Mouse (Mus musculus): ENCODE measurements at regions not wholly inside any gene's neighbourhood (a gene's known extent, or its start where the extent isn't known, plus 50 kb on each side); places are given as distances from the start of the nearest gene placed in this dataset.
A peak's percentile ranks its signal among the peaks of the same experiment; 100 is the strongest.

DNA sequence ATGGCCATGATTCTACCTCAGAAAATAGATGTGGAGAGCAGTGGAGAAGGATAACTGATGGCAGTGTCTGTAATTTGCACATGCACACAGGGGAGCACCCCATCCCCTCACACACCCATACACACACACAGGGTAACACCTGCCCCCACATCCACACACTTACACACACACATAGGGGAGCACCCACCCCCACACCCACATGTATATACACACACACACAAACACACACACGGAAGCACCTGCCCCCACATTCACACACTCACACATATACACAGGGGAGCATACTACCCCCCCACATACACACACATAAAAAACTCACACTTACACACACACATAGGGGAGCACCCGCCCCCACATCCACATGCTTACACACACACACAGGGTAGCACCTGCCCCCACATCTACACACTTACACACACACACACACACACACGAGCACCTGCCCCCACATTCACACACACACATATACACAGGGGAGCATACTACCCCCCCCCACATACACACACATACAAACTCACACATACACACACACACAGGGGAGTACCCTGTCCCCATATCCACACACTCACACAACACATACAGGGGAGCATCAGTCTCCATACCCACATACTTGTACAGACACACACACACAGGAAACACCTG lies 265.8 kb downstream of the Lmo4 start:
- no peak for DNase-seq

DNA sequence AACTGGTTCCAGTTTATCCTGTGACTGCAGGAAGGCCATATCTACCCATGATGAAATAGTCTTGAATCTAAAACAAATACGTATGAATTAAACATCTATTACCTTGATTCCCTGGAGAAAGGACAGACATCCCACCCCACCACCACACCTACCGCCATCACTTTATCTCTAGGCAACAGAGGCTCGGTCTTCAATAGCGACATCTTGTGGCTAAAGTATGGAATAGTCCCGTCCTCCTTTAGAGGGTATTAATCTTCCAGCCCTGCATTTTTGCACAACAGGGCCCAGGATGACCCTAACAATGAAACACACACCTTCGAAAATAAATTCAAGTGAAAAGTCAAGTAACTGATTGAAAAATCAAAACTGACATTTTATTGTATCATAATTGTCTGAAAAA lies 279.7 kb downstream of the Lmo4 start:
- DNase-seq = no peak

DNA sequence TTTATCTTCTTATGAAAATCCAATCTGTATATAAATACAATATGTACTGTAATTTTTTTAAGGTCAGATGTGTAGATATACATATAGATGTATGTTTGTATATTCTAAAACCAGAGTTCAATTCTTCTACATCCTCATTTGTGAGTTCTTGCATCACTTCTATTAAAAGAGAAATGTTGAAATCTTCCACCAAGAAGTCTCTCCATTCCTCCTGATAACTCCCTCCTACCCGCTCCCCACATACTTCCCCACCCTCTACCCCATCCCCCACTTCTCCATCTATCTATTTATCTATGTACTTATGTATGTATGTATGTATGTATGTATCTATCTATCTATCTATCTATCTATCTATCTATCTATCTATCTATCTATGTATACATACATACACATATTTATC lies 285.3 kb downstream of the Lmo4 start:
- no peak for DNase-seq

DNA sequence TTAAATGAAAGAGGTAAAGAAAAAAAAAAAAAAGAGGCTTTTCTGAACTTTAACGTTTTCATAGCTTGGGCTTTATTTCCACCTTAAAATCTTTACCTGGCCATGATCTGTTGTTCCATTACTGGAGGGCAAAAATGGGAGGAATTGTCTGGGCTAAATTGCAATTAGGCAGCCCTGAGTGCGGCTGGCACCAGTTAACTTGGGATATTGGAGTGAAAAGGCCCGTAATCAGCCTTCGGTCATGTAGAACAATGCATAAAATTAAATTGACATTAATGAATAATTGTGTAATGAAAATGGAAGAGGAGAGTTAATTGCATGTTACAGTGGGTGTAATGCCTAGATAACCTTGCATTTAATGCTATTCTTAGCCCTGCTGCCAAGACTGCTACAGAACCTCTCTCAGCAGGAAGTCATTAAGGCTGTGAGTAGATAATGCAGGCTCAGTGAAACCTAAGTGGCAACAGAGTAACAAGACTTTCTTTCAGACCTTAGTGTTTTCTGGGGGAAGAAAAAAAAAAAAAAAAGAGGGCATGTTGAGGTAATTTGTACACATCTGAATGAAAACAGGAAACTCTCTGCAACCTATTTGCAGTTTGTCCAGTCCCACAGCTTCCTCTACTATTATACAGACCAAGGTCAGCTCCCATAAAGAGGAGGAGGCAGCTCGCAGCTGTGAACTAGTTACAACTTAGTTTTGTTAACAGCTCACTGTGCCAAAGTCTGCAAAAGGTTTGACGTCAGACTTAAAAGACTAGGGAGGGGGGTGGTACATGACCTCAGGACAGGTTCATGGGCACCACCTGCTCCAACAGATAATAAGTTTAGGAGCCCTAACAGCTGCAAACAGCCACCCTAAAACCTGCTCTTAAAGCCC lies 290.4 kb downstream of the Lmo4 start:
- DNase-seq = no peak

DNA sequence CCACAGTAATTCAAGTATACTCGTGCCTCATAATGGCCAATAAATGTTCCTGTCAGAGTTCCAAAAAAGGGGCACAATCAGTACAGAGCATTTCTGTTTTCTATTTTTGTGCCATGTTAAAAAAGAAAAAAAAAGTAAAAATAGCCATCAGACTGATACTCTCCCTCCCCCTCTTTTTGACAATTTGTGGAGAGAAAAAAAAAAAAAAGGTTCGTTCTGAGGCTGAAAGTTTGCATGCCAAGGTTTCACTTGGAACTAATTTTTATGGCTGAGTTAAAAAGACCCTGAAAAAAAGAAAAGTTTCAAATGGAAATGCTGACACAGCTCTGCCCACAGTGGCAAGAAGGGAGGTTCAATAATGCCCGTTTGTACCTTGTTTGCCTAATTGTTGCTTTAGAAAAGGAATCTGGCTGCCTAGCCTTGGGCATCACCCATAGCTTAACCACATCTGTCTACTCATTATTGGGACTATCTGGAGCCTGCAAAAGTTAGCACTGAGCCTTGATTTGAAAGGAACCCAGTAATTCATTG lies 291.9 kb downstream of the Lmo4 start:
- DNase-seq = no peak

DNA sequence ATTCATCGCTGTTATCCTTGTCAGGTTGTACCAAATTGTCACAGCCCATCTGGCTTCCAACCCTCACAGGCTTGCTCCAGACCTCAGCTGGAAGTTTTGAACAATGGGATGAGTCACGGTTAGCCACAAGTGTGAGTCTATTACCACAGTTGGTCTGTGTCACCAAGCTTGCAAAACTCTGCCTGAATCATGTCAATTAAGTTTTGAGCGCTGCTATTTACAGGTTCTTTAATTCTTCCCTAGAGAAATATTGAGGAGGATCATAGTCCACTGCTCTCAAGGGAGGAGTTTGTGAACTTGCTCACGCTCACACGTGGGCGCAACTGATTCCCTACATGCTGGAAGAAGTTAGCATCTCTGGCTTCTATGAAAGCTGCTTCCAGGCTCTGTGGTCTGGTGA lies 292.6 kb downstream of the Lmo4 start:
- no peak for DNase-seq

DNA sequence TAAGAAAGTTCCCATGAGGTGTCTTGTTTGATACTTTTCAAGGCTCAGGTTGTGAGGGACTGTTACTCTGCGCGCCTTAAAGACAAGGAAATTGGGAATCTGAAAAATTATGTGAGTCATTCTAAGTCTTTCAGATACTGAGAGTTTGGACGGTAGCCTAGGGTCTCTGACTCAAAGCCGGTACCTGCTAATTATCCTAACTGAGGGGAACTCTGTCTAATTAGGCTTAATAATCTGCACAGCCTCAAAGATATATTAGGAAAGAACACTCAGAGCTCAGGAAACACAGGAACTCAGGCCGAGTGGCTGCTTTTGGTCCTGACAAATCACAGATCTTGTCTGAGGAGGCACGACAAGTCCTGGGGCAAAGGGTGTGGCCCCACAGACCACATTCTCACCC lies 295.7 kb downstream of the Lmo4 start:
- DNase-seq = no peak

DNA sequence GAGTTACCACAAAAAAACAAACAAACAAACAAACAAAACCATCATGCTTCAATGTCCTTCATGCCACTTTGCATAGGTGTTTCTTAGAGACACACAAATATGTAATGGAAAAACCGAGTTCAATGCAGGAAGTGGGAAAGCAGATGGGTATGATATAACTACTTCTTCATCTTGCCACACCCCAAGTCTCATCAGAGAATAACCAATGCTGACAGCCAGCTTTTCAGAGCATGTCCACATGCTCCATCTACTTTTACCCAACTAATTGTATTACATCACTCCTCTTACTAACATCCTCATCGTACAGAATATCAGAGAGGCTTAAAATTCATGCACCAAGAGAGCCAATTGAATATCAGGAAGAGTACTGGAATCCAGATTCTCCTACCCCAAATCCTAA lies 301.6 kb downstream of the Lmo4 start:
- no peak for DNase-seq

DNA sequence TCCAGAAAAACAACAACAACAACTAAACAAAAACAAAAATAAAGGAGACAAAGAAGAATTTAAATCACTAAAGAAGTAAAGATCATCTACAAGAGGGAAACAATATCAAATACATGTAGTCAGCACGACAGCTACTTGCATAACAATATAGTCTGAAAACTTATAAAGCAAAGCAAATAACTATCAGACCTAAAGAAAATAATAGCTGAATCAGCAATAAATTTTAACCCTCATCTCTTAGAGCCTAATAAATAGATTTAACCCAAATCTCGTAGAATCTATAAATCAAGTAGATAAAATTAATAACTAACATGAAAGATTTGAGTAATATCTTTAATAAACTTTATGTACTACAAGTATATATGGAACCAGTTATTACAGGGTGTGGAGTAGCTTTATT lies 324.2 kb downstream of the Lmo4 start:
- no peak for DNase-seq

DNA sequence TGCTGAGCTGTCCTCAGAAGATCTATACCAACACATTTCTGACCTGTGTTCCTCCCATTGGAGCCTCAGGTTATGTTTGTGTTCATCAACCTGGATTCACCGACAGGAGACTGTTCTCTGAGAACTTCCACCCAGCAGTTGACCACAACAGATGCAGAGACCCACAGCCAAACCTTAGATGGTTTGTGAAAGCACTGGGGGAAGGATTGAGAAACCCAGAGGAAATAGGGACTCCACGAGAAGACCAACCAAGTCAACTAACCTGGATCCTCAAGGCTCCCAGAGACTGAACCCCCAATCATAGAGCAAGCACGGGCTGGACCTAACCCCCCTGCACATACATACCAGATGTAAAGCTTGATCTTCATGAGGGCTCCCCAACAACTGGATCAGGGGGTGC lies 331.1 kb downstream of the Lmo4 start:
- no peak for DNase-seq

DNA sequence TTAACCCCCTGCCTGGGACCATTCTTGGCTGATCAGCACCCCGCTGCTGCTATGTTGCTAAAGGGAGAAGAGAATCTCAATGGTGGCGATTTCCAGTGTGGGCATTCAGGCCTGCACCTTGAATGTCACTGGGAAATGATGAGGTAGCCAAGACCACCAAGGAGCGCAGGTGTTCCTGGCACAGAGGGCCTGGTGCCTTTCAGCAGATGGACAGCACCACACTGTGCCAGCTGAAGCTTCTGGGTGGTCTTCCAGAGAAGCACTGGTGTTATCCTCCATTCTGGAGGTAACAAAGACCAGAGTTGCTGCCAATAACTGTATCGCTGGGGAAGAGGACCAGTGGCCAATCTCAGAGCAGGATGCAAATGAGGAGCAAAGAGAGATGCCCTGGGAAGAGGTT lies 338.5 kb downstream of the Lmo4 start:
- no peak for DNase-seq

DNA sequence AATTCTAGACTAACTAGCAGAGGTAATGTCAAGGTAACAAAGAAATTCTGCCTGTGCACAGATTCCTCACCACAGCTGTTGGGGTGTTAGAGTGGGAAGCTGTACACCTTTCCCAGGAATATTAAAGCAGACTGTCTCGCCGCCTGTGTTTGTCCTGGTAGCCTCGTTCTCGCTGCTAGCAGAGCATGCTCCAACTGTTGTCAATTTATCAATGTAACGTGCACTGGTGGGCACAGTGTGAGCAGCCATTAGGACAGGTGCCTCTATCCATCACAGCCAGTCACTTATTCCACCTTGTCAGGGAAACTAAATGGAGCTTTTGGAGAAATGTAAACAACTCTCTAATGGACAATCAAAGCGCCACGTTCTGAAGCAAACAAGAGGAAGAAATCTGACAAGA lies 339.4 kb downstream of the Lmo4 start:
- no peak for DNase-seq

DNA sequence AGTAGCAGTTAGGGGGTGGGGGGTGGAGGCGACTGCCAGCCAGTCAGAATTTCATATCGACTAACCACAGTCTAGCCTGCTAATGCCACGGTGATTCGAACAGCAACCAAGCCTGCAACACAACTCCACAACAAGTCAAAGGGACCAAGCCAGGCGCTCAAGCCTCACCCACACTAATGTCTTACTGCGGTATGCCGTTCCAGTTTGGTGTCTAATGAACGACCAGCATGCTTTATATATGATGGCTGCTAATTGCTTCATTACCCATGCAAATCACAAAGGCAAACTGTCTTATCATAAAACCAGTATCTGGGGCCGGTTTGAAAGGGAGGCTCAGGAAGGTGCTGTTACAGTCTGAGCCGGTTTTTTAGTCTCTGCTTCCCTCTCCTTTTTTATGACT lies 340.5 kb downstream of the Lmo4 start:
- no peak for DNase-seq

DNA sequence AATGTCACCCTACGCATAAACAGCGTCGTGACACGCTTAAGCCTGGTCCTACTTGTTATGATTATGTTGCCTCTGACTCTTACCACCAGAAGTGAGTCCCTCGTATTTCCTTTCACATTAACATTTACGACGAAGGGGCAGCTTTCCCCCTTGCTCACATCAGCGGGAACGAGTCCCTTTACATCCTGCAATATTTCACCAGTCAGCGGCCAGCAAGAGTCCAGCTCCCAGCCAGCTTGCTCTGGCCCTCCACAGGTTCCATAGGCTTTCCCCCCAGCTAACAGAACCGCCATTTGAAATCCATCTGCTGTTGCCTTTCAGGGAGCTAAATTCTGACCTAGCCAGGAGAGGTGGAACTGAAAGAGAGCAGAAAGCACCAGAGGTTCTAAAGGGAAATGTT lies 342.5 kb downstream of the Lmo4 start:
- DNase-seq = no peak

DNA sequence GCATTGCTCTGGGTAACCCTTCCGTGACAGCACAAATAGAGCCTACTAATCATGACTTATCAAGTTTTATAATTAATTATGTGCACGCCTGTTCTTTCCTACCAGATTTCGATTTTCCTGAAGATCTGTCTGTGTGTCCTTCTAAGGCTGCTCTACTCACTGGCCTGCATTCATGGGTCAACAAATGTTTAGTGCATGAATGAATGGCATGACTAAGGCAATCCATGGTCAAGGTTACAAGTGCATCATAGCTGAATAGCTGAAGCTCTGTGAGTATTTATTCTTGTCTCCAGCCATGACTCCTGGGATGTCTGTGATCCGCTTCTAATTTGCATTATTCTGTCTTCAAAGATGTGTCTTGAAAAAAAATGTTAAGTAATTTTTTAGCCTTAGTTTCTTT lies 343.2 kb downstream of the Lmo4 start:
- DNase-seq = no peak

DNA sequence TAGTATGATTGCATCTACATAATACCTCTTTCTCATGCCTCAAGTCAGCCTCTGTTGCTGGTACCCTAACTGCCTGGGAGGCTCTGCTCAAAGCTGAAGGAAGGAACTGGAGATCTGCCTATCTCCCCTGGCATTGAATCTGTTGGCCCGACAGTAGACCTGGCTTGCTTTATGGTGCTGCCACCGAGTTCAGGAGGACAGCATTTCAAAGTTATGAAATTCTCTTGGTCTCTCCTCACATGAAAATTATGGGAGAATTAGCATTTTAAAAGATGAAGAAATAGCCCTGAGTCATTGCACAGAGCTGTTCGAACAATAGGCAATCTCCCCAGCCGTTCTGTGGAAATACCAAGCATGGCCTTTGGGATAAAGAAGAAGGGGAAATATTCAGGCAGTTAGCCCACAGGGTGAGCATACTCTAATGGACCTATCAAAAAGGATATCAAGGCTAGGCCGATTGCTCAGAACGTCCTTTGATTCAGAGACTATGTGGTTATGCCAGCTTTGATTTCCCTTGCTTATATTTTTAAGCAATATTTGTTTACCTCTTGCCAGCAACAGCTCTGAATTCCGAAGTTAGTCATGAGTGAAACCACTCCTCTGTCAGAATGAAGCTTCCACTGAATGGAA lies 369.3 kb downstream of the Lmo4 start:
- no peak for DNase-seq

DNA sequence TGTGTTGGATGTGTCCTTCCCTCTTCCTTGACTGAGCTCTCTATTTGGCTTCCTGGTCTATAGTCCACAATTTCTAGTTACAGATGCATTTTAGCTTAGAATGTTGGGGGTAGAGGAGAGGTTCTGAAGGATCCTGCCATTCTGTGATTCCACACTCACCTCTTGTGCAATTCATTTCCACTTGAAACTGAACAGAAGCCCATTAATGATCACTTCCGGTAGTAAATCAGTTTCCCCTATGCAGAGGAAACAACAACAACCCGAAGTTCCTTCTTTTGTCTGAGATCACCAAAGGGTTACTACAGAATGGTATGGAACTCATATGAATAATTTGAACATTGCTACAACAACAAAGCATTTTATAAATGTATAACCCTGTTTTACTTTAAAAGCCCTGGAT lies 370.3 kb downstream of the Lmo4 start:
- no peak for DNase-seq

DNA sequence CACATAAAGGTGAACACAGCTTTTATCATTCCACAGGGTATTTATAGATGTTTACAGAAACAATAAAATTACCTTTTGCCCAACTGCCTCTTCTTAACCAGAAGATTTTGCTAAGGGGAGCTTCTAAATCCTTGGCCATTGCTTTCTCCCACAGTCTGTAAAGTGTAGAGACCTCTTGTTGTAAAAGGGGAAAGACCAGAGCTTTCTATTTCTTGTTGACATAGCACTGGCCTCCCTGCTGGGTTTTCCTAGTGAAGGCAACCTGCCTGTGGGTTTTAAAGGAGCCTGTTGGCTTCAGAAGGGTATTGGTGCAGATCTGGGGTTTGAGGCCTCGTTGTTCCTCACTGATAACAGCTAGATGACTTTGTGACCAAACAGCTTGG lies 381.6 kb downstream of the Lmo4 start:
- DNase-seq = no peak

DNA sequence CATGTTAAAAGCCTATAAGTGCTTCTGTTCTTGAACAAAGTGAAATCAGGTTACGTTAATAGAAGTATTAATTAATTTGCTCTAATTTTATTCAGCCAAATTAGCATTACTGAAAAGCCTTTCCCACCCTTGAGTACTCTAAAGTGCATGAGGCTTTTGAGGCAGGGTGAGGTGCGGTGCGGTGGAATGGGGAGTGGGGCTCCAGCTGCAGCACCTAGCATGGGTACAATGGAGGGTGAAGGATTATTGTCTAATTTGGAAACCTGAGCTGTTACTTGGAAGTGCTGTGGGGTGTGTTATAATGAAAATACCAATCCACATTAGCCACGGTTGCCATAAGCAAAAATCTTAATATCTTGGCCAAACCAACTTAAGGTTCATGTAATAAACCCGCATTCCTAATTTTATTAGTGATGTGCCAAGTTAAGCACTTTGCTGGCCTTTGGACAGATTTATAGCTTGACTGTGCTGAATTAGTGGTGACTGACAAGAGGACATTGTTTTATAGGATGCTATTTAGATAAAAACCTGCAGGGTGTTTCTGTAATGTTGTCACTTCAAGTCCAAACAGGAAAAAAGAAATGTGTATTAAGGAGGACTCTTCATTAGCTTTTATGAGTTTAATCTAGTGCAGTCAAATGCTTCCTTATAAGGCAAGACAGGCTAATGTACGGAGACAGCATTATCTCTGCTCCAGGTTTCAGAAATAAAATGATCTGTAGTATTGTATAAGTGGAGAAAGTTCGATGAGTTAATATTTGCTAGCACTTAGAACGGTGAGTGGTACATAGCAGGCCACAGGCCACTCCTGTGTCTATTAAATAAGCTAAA lies 382.2 kb downstream of the Lmo4 start:
- DNase-seq = no peak

DNA sequence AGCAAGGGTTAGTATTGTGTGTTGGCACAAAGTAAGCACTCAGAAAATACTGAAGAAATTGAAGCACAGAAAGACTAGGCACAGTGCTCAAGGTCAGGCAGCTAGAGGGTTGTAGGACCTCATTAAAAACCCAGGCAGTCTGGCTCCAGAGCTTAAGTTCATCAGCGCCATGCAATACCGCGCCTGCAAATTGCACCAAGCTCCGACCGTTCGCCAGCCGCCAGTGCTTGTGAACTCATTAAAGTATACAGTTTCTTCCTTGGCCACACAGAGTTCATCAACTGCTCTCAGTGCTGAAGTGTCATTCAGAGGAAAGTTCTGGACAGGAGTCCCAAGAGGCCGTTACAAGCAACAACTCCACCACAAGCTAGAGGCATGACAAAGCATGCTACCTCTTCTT lies 397.5 kb downstream of the Lmo4 start:
- peak in 1 of 2 experiments; percentile 3 for DNase-seq

DNA sequence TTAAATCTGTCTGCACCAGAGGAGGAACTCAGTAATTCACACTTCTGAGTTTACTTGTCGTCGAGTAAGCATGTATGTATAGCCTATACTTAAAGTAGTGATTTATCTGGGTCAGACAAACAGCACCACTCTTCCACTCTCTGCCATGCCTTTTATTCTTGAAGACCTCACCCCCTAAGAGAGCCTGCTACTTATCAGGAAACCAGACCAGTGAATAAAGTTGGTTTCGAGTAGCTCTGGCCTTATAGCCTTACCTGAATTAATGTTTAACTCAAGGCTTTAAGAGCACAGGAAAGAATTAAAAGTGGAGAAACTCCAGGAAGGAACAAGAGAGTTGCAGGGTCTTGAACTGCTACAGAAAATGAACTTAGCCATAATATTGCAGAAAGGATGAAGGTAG lies 398.1 kb downstream of the Lmo4 start:
- no peak for DNase-seq

DNA sequence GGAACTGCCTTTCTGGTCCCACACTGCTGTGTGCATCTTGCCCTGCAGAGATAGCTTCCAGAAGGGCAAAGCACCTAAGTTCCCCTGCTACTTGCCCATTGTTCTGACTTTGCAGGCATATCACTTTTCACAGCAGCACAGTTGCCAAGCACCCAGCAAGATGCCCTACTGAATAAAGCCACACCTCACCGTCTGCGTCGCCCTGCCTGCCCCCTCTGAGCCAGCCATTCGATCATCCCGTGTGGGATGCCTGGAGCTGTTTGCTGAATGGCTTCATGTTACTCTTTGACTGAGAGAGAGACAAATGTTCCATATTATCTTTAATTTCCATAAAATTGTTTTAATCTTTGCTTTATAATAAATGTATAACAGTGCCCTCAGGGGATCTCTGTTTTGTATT lies 407.2 kb downstream of the Lmo4 start:
- DNase-seq = no peak

DNA sequence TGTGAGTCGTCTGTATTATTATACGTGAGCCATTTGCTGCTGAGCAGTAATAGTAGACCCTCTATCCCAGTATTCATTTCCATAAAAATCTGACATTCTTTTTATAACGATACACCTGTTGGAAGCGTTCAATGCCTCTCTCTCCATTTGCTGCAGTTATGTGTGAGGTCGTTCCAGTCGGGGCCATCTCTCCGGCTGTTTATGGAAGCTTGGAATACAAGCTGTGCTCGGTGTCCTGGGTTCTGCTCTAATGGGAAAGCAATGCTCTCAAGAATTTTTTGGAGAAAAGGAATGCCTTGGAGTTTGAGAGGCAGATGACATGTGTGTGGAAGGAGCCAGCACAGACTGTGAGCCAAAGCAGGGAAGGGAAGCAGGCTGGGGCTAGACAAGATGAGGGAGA lies 414.1 kb downstream of the Lmo4 start:
- no peak for DNase-seq
